Mouse (Mus musculus) adipocyte (in vitro differentiated cells): ENCODE data around the gene 6030468B19Rik.
A peak's percentile ranks its signal among the peaks of the same experiment; 100 is the strongest.
"Not testable (repeated sequence)": the region's sequence is repeated elsewhere in the genome, so short reads cannot be mapped to it uniquely, and the experiment has no call there.

Experiments used
- DNase-seq: peaks from one replicate; pipeline ENCODE4 v3.0.0-alpha.2; 2016; ENCODE audit warnings: low spot score

6030468B19Rik gene

DNA sequence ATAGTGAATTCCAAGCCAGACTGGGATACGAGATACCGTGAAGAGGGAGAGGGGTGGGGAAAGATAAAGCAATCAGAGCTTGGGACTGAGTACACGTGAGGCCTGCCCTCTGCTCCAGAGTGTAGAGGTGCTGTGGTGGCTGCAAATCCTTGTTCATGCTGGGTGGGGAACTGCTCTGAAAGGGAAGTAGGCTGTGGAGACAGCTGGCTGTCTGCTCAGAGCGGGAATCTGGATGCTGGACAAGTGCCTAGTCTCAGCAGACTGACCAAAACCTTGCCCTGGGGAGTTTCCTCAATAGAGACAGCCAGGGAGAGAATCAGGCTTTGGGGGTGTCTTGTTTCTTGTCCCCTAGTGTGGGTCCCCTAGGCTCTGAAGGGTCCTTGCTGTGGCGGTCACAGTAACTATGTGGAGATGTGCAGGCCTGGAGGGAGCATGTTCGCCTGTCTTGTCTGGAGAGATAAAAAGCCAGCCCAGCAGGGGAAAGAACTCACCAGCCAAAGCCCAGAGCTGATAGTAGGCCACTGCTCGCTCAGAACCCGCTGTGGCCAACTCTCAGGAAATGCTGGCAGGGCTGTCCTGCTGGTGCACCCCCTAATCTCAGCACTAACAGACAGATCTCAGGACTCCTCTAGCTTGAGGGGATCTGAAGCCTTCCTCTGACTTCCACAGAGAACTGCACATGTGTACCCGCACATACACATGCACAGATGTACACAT lies 31.6 kb downstream of the 6030468B19Rik start:
- peak; percentile 68 for DNase-seq

DNA sequence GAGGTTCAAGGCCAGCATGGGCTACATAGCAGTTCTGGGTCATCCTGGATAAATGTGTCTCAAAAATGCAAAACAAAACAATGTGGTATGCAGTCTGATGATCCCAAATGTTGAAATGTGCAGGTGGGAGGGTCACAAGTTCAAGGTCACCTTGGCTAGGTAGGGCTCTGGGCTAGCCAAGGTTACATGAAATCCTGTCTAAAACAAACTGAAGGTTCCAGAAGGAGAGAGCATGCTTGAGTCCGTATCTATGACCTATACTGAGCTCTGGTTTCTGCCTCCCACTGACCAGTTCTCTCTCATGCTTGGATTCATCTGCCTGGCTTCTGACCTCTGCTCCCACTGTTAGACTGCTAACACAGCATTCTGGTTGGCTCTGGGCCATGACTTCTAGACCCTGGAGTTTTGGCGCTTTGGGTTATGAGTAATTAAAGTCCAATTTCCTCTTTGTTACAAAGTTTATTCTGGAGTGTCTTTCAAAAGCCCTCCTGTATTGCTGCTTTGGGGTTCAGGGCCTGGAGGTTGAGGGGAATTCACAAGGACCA lies 32.3 kb downstream of the 6030468B19Rik start:
- peak; percentile 79 for DNase-seq

GRCm38 (mm10) chr11:117830401-117830800 lies 32.9 kb downstream of the 6030468B19Rik start:
- no peak for DNase-seq

DNA sequence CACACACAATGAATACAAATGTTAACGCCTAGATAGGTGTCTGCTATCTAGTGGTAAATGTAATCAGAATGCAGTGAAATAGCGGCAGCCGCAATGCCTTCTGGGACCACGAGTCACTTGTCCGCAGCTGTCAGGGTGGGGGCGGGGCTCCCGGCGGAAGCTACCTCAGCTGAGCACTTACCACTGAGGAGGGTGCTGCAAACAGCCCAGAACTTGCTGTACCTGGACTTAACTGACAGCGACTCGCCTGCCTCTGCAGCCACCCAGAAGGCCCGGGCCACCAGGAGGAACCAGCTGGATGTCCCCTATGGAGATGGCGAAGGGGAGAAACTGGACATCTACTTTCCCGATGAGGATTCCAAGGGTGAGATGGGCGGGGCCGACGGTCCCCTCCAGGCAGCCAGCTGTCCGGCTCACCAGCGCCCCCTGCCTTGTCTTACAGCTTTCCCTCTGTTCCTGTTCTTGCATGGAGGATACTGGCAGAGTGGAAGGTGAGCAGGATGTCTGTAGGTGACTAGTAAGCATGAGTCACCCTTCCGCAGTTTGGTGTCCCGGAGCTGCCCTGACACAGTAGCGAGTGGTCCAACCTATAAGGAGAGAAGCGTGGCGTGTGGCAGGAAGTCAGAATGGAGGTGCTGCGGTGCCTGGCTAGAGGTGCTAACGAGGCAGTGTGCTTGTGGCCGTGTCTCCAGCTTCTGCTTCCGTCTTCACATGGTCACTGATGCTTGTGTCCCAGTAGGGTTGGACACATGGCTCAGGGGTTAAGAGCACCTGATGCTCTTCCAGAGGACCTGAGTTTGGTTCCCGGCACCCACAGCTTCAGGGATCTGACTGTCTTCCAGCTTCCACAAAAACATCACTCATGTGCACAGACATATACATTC lies 34.9 kb downstream of the 6030468B19Rik start:
- no peak for DNase-seq

GRCm38 (mm10) chr11:117833509-117833908 lies 36.0 kb downstream of the 6030468B19Rik start:
- DNase-seq = not testable (repeated sequence)

DNA sequence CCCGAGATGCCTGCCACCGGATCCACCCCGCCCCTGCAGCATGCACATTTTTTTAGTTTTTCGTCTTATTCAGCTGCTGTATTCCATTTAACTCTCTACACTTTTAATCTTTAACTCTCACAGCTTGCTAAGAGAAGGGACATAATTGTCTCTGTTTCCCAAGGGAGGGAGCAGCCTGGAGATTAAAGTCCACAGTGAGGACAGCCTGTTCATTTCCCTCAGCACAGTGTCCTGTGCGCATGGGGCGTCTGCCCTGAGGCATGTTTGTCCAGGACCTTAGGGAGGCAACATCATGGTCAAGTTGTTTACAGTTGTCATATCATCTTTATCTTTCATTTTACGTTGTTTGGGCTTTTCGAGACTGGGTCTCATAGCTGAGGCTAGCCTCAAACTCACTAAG lies 36.6 kb downstream of the 6030468B19Rik start:
- DNase-seq = no peak

DNA sequence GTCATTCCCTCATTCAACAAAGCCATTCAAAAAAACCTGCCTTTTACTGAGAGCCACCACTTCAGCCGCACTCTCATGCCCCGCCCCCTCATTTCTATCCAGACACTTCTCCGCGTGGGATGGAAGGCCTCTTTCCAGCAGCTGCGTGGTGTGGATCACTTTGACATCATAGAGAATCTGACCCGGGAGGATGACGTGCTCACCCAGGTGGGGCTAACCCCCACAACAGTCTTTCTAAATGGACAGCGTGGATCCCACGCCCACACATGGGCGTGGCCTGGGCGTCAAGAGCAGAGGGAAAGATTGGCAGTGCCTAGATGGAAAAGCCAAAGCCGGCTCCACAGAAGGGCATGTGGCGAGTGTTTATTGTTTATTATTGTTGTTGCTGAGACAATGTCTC lies 38.8 kb downstream of the 6030468B19Rik start:
- no peak for DNase-seq

- DNase-seq = no peak
Measured at GRCm38 (mm10) chr11:117838572-117838971, 41.1 kb downstream of the 6030468B19Rik start.

DNA sequence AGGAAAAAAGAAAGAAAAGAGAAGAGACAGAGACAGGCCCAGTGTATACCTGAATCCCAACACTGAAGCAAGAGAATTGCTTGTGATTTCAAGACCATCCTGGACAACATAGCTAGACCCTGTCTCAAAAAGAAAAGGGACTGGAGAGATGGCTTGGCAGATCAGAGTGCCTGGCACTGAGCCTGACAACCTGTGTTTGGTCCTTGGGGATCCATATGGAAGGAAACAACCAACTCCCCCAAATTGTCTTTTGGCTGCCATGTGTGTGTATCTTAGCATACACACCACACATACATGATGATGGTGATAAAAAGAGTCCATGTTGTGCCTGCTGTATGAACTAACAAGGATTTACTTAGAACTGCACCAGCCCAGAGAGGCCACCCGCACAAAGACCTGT lies 41.6 kb downstream of the 6030468B19Rik start:
- DNase-seq = no peak

DNA sequence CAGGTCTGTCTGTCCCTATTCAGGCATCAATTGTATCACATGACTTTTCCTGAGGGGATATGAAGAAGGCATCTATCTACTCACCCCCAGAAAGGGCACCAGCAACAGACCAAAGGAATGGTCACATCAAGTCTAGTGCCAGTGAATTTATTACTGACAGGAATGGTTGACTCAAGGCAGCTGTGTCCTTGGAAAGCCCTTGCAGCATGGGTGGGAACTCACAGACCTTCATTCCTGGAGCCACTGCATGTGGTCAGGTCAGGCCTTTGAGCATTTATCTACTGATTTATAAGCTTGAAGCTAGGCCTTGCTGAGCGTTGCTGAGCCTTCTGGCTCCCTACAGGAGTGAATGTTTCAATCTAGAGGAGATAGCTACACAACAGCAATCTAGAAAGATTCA lies 43.5 kb downstream of the 6030468B19Rik start:
- DNase-seq = no peak

GRCm38 (mm10) chr11:117843434-117843833 lies 46.0 kb downstream of the 6030468B19Rik start:
- DNase-seq = no peak

DNA sequence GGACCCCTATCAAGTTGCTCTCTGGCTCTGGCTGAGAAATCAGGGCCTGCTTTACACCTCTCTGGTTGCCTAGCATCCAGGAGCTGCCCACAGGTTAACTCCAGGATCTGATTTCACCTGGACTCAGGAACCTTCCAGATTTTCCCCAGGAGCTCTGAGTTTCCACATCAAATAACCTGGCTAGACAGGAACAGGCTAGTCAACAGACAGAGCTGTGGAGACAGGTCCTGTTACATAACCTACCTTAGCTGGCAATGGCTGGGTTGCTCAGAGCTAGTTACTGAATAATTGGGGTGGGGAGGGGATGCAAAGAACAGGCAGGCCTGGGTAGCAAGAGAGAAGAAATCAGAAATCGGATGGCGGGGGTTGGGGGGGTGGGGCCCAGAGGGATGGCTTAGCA lies 47.5 kb downstream of the 6030468B19Rik start:
- no peak for DNase-seq

GRCm38 (mm10) chr11:117845651-117846050 lies 48.2 kb downstream of the 6030468B19Rik start:
- no peak for DNase-seq

DNA sequence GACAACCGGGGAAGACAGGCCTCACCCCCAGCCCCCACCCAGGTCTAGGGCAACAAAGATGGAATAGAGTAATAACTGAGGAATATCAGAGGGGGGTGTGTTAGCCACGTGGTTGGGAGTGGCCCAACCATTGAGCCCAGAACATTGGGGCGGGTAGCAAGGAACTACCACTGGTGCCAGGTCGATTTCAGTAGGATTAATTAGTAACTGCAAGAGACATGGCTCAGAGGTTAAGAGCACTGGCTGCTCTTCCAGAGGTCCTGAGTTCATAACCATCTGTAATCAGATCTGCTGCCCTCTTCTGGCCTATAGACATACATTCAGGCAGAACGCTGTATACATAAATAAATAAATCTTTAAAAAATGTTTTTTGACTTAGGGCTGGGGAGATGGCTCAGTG lies 49.2 kb downstream of the 6030468B19Rik start:
- DNase-seq = peak; percentile 49

GRCm38 (mm10) chr11:117847593-117848215 lies 50.2 kb downstream of the 6030468B19Rik start:
- DNase-seq = peak; percentile 44

GRCm38 (mm10) chr11:117848271-117848984 lies 51.0 kb downstream of the 6030468B19Rik start:
- DNase-seq = peak; percentile 60

GRCm38 (mm10) chr11:117848985-117849671 lies 51.7 kb downstream of the 6030468B19Rik start, which contains the start of gene Birc5:
TSS of gene Birc5 (plus strand) at chr11:117849251.
- DNase-seq = peak; percentile 95

DNA sequence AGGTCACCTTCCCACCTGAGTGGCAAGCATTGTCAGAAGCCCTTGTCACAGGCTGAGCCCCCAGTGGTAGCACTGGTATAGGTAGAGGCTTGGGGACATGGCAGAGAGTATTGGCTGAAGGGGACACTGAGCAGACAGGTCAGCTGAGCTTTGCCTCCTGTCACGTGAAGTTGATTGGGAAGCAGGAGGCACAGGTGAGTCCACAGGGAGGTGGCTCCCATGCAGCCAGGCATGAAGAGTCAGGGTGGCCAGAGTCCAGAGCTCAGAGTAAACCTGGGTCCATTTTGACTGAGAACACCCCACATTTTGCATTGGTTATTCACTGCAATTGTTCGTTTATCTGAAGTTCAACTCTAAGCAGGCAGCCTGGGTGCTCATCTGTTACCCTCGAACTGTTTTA lies 55.4 kb downstream of the 6030468B19Rik start:
- DNase-seq = no peak

- DNase-seq = no peak
Measured at GRCm38 (mm10) chr11:117854241-117854640, 56.8 kb downstream of the 6030468B19Rik start.

DNA sequence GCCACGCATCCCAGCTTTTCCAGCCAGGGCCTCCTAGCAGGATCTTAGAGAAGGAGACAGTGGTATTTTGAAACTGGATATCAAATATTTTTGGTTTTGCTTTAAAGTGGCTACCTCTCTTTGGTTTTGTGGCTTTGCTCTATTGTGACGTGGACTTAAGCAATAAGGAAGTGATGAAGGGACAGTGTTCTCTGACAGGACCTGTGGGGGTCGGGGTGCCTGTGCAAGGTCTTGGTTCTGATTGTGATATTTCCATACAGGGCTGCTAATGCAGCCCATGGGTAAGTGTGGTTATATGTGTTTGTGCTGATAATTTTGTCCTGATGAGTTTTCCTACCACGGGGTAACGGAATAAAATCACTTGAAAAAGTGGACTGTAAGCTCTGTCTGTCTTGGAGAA lies 57.9 kb downstream of the 6030468B19Rik start:
- DNase-seq = no peak

GRCm38 (mm10) chr11:117855975-117856374 lies 58.5 kb downstream of the 6030468B19Rik start:
- no peak for DNase-seq
